Mouse (Mus musculus) forebrain, postnatal 0 days (tissue): ENCODE results near the gene Dnmt3b. TPM values are rescaled to one million over a fixed set of nuclear protein-coding genes. Genes with fewer than 3 reads are reported as not detected.
"Not testable (repeated sequence)": the region's sequence is repeated elsewhere in the genome, so short reads cannot be mapped to it uniquely, and the experiment has no call there.

Source experiments
- ATAC-seq: fragments of 200-750 bp; cut with Nextera tagmentation; 2 replicates; pipeline ENCODE4 v1.8.0; 2017; ENCODE audit warnings: mild to moderate bottlenecking, moderate library complexity
- DNase-seq: peaks from one replicate; pipeline ENCODE4 v3.0.0-alpha.2; 2015
- H3K27ac ChIP-seq: fragments of 300-500 bp; sonication (generic); 2 replicates; pipeline ENCODE4 v1.5.1; 2014; ENCODE audit warnings: low read depth, mild to moderate bottlenecking, antibody characterized with exemption, low read length, moderate library complexity, mixed read lengths
- H3K27me3 ChIP-seq: fragments of 300-500 bp; sonication (generic); 2 replicates; pipeline ENCODE4 v1.6.1; 2014; ENCODE audit warnings: mild to moderate bottlenecking, low read length, mixed read lengths; ENCODE audit not compliant: insufficient read depth
- H3K36me3 ChIP-seq: fragments of 300-500 bp; sonication (generic); 2 replicates; pipeline ENCODE4 v1.6.1; 2014; ENCODE audit warnings: mild to moderate bottlenecking, moderate library complexity; ENCODE audit not compliant: insufficient read depth
- H3K4me1 ChIP-seq: fragments of 300-500 bp; sonication (generic); 2 replicates; pipeline ENCODE4 v1.6.1; 2014; ENCODE audit warnings: antibody characterized with exemption; ENCODE audit not compliant: insufficient read depth
- H3K4me2 ChIP-seq: fragments of 300-500 bp; sonication (generic); 2 replicates; pipeline ENCODE4 v1.6.1; 2014; ENCODE audit warnings: low read depth, mild to moderate bottlenecking, moderate library complexity
- H3K4me3 ChIP-seq: fragments of 300-500 bp; sonication (generic); 2 replicates; pipeline ENCODE4 v1.5.1; 2014; ENCODE audit warnings: low read depth, low read length, mixed read lengths
- H3K9ac ChIP-seq: fragments of 300-500 bp; sonication (generic); 2 replicates; pipeline ENCODE4 v1.6.1; 2014; ENCODE audit warnings: mild to moderate bottlenecking
- H3K9me3 ChIP-seq: fragments of 300-500 bp; sonication (generic); 2 replicates; pipeline ENCODE4 v1.6.1; 2016; ENCODE audit warnings: low read length
- CTCF ChIP-seq: sonication (generic); IDR thresholded peaks from 2 replicates; pipeline ENCODE4 v1.5.1; 2016; ENCODE audit warnings: antibody characterized with exemption, control low read depth, low read depth
- WGBS: fragments of 180-500 bp; shearing (Covaris S2); extraction: QIAGEN DNeasy Blood & Tissue Kit; methylation state at CpG from one replicate; pipeline ENCODE4 v1.1.7; 2014; 5-methylcytosine and 5-hydroxymethylcytosine counted together
- polyA plus RNA-seq: library from polyadenylated mRNA; unstranded; fragments of >200 nt; fragmentation: Nextera tagmentation; extraction: Ambion mirVana; gene quantifications from 2 replicates; pipeline ENCODE4 v1.2.1, GENCODE M21; 2015
- total RNA-seq: library from RNA; depleted of rRNA; stranded (reverse); fragments of >200 nt; gene quantifications from 2 replicates; pipeline ENCODE4 v1.2.3, GENCODE M21; 2014

The Dnmt3b gene
- total and polyA plus RNA-seq, 2 experiments from 2014 or later, result 1.9 to 3.9 TPM

- no peaks in the 10 kb centered on the region for H3K27me3 ChIP-seq
- DNase-seq, result no peak
- no peaks in the 10 kb centered on the region for H3K36me3 ChIP-seq
- no peak overlapping the region for H3K27ac ChIP-seq
- no peaks in the 10 kb centered on the region for H3K4me1 ChIP-seq
- no peak overlapping the region for H3K9ac ChIP-seq
- TF ChIP-seq CTCF, result no peak
- H3K4me3 ChIP-seq, result no peak overlapping the region
- 18% methylated on average over 15 of the region's 15 CpGs for WGBS
- H3K9me3 ChIP-seq, result no peaks in the 10 kb centered on the region
- no peak overlapping the region for H3K4me2 ChIP-seq
- ATAC-seq, result no peak
Measured at GRCm38 (mm10) chr2:153638977-153639680, 10.1 kb upstream of the Dnmt3b start.

- Histone ChIP-seq H3K9ac (no peak overlapping the region), H3K27ac (no peak overlapping the region), H3K4me3 (no peak overlapping the region), H3K36me3 (no peaks in the 10 kb centered on the region), H3K27me3 (no peaks in the 10 kb centered on the region), H3K4me1 (no peaks in the 10 kb centered on the region), H3K4me2 (no peak overlapping the region), H3K9me3 (no peaks in the 10 kb centered on the region)
- 17% methylated on average over 3 of the region's 3 CpGs for WGBS
- TF ChIP-seq CTCF, result no peak
- ATAC-seq (no peak), DNase-seq (no peak)
Measured at GRCm38 (mm10) chr2:153642496-153642895, 6.8 kb upstream of the Dnmt3b start.

GRCm38 (mm10) chr2:153642999-153643398 is 6.3 kb upstream of the Dnmt3b start:
- Histone ChIP-seq H3K4me1 (no peaks in the 10 kb centered on the region), H3K4me2 (no peak overlapping the region), H3K4me3 (no peak overlapping the region), H3K27ac (no peak overlapping the region), H3K36me3 (no peaks in the 10 kb centered on the region), H3K9me3 (no peaks in the 10 kb centered on the region), H3K27me3 (no peaks in the 10 kb centered on the region), H3K9ac (no peak overlapping the region)
- DNase-seq (no peak), ATAC-seq (no peak)
- 14% methylated on average over 6 of the region's 6 CpGs for WGBS
- no peak for TF ChIP-seq CTCF

GRCm38 (mm10) chr2:153648773-153649297 is 415 bp upstream of the Dnmt3b start:
- Histone ChIP-seq H3K4me2 (peak overlapping the region; percentile 89), H3K9me3 (no peaks in the 10 kb centered on the region), H3K4me1 (no peaks in the 10 kb centered on the region), H3K36me3 (no peaks in the 10 kb centered on the region), H3K9ac (peak overlapping the region; percentile 69), H3K27ac (no peak overlapping the region), H3K27me3 (no peaks in the 10 kb centered on the region), H3K4me3 (peak overlapping the region; percentile 81)
- ATAC-seq (no peak), DNase-seq (no peak)
- 21% methylated on average over 13 of the region's 14 CpGs for WGBS
- no peak for TF ChIP-seq CTCF

- Histone ChIP-seq H3K4me3 (peak overlapping the region; percentile 81), H3K9me3 (no peaks in the 10 kb centered on the region), H3K36me3 (no peaks in the 10 kb centered on the region), H3K4me1 (no peaks in the 10 kb centered on the region), H3K27ac (no peak overlapping the region), H3K4me2 (peak overlapping the region; percentile 89), H3K9ac (peak overlapping the region; percentile 69), H3K27me3 (no peaks in the 10 kb centered on the region)
- DNase-seq, result no peak
- no peak for TF ChIP-seq CTCF
- 4% methylated on average over 28 of the region's 28 CpGs for WGBS
- ATAC-seq, result no peak; the same call in 1 of the 2 replicates
Measured at GRCm38 (mm10) chr2:153650014-153650687, 901 bp downstream of the Dnmt3b start.

GRCm38 (mm10) chr2:153651681-153652080 is 2.4 kb downstream of the Dnmt3b start:
- DNase-seq, result no peak
- no peaks in the 10 kb centered on the region for H3K4me1 ChIP-seq
- no peaks in the 10 kb centered on the region for H3K27me3 ChIP-seq
- TF ChIP-seq CTCF, result no peak
- H3K27ac ChIP-seq, result no peak overlapping the region
- no peak overlapping the region for H3K9ac ChIP-seq
- no peaks in the 10 kb centered on the region for H3K9me3 ChIP-seq
- H3K36me3 ChIP-seq, result no peaks in the 10 kb centered on the region
- ATAC-seq, result no peak
- WGBS, result 59% methylated on average over 3 of the region's 3 CpGs
- H3K4me2 ChIP-seq, result no peak overlapping the region
- H3K4me3 ChIP-seq, result no peak overlapping the region

GRCm38 (mm10) chr2:153657659-153658058 is 8.4 kb downstream of the Dnmt3b start:
- not testable (repeated sequence) for H3K9me3 ChIP-seq, H3K4me3 ChIP-seq, H3K27me3 ChIP-seq, ATAC-seq, H3K4me2 ChIP-seq, H3K27ac ChIP-seq, H3K36me3 ChIP-seq, H3K9ac ChIP-seq, H3K4me1 ChIP-seq, DNase-seq
- 92% methylated on average over 6 of the region's 8 CpGs for WGBS
